Mouse (Mus musculus) forebrain, embryonic 11.5 days (tissue): ENCODE measurements around the gene Phf2. TPM values are rescaled to one million over a fixed set of nuclear protein-coding genes. Genes with fewer than 3 reads are reported as not detected.

Source experiments
- ATAC-seq: fragments of 200-750 bp; cut with Nextera tagmentation; replicated peaks from 2 replicates; pipeline ENCODE4 v1.8.0; 2017; ENCODE audit warnings: moderate TSS enrichment; ENCODE audit not compliant: low FRiP score
- DNase-seq: peaks from one replicate; pipeline ENCODE4 v3.0.0-alpha.2; 2017; ENCODE audit warnings: low spot score
- H3K27ac ChIP-seq: fragments of 300-500 bp; sonication (generic); 2 replicates; pipeline ENCODE4 v1.5.1; 2014; ENCODE audit warnings: low read depth, low read length
- H3K27me3 ChIP-seq: fragments of 300-500 bp; sonication (generic); 2 replicates; pipeline ENCODE4 v1.6.1; 2014; ENCODE audit warnings: mild to moderate bottlenecking, low read length, mixed read lengths; ENCODE audit not compliant: control insufficient read depth, insufficient read depth
- H3K36me3 ChIP-seq: fragments of 300-500 bp; sonication (generic); 2 replicates; pipeline ENCODE4 v1.6.1; 2014; ENCODE audit warnings: mild to moderate bottlenecking, low read length, moderate library complexity, mixed read lengths; ENCODE audit not compliant: control insufficient read depth, insufficient read depth
- H3K4me1 ChIP-seq: fragments of 300-500 bp; sonication (generic); replicated peaks from 2 replicates; pipeline ENCODE4 v1.6.1; 2014; ENCODE audit warnings: low read length, mixed read lengths; ENCODE audit not compliant: control insufficient read depth, insufficient read depth
- H3K4me2 ChIP-seq: fragments of 300-500 bp; sonication (generic); 2 replicates; pipeline ENCODE4 v1.6.1; 2014; ENCODE audit warnings: low read depth, mild to moderate bottlenecking, low read length, moderate library complexity, mixed read lengths; ENCODE audit not compliant: severe bottlenecking
- H3K4me3 ChIP-seq: fragments of 300-500 bp; sonication (generic); 2 replicates; pipeline ENCODE4 v1.5.1; 2014; ENCODE audit warnings: low read depth, low read length
- H3K9ac ChIP-seq: fragments of 300-500 bp; sonication (generic); 2 replicates; pipeline ENCODE4 v1.6.1; 2014; ENCODE audit warnings: low read length
- H3K9me3 ChIP-seq: fragments of 300-500 bp; sonication (generic); 2 replicates; pipeline ENCODE4 v1.6.1; 2016; ENCODE audit warnings: low read length, mixed read lengths; ENCODE audit not compliant: control insufficient read depth
- WGBS: fragments of 180-500 bp; shearing (Covaris S2); extraction: QIAGEN DNeasy Blood & Tissue Kit; methylation state at CpG from one replicate; pipeline ENCODE4 v1.1.7; 2014; 5-methylcytosine and 5-hydroxymethylcytosine counted together
- polyA plus RNA-seq: library from polyadenylated mRNA; unstranded; fragments of >200 nt; fragmentation: Nextera tagmentation; extraction: Ambion mirVana; gene quantifications from 2 replicates; pipeline ENCODE4 v1.2.1, GENCODE M21; 2014

Gene Phf2
- polyA plus RNA-seq, 1 experiment from 2014 or later, result 14.3 TPM

- Histone ChIP-seq H3K9me3 (no peaks in the 10 kb centered on the region), H3K27ac (no peak overlapping the region), H3K36me3 (no peaks in the 10 kb centered on the region), H3K4me2 (no peak overlapping the region), H3K4me1 (peaks cover 1% of the 10 kb centered on the region; the same call in 1 of the 2 replicates), H3K9ac (no peak overlapping the region), H3K4me3 (no peak overlapping the region), H3K27me3 (no peaks in the 10 kb centered on the region)
- ATAC-seq (no peak), DNase-seq (no peak)
- 75% methylated on average over 3 of the region's 3 CpGs for WGBS
Observed at GRCm38 (mm10) chr13:48852859-48853258, 18.1 kb downstream of the Phf2 start.

GRCm38 (mm10) chr13:48851719-48852118, 19.2 kb downstream of the Phf2 start:
- Histone ChIP-seq H3K9me3 (no peaks in the 10 kb centered on the region), H3K4me2 (no peak overlapping the region), H3K27me3 (no peaks in the 10 kb centered on the region), H3K4me1 (no peaks in the 10 kb centered on the region; the same call in 1 of the 2 replicates), H3K9ac (no peak overlapping the region), H3K27ac (no peak overlapping the region), H3K4me3 (no peak overlapping the region), H3K36me3 (no peaks in the 10 kb centered on the region)
- no peak for ATAC-seq
- WGBS, result 88% methylated on average over 5 of the region's 5 CpGs
- no peak for DNase-seq

DNA sequence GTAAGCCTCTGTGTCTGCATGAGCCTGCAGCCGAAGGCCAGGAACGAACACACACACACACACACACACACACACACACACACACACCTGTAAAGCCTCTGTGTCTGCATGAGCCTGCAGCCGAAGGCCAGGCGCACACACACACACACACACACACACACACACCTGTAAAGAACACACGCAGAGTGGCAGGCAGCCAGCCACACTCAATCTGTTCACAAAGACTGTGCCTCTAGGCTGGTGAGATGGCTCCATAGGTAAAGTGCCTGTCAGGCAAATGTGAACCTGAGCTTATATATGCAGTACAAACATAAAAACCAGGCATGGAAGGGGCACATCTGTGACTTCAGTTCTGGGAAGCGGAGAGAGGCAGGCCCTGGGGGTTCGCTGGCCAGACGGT, 20.1 kb downstream of the Phf2 start:
- H3K27me3 ChIP-seq, result no peaks in the 10 kb centered on the region
- no peak overlapping the region for H3K4me2 ChIP-seq
- no peak overlapping the region for H3K4me3 ChIP-seq
- no peak for ATAC-seq
- no peak overlapping the region for H3K9ac ChIP-seq
- DNase-seq, result no peak
- H3K4me1 ChIP-seq, result no peaks in the 10 kb centered on the region; the same call in 1 of the 2 replicates
- H3K9me3 ChIP-seq, result no peaks in the 10 kb centered on the region
- WGBS, result 88% methylated on average over 8 of the region's 8 CpGs
- no peak overlapping the region for H3K27ac ChIP-seq
- no peaks in the 10 kb centered on the region for H3K36me3 ChIP-seq

DNA sequence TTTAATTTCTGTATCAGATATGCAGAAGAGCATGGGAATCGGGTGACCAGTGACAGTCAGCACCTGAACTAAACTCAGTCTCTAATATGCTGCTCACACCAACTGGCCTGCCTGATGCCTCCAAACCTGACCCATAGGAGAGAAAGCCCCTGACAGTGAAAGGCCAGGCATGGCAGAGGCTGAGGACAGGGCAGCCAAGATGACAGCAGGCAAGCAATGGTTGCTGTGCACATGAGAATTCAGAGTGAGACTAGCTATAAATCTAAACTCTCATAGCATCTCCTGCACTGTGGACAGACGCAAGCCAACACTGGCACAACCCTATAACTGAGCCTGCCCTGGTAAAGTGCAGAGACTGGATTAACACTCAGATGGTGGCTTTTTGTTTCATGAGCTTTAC, 20.6 kb downstream of the Phf2 start:
- Histone ChIP-seq H3K27ac (no peak overlapping the region), H3K36me3 (no peaks in the 10 kb centered on the region), H3K4me2 (no peak overlapping the region), H3K27me3 (no peaks in the 10 kb centered on the region), H3K4me3 (no peak overlapping the region), H3K9me3 (no peaks in the 10 kb centered on the region), H3K9ac (no peak overlapping the region), H3K4me1 (no peaks in the 10 kb centered on the region; the same call in 1 of the 2 replicates)
- ATAC-seq, result no peak
- no peak for DNase-seq
- WGBS, result 93% methylated on average over 2 of the region's 2 CpGs

GRCm38 (mm10) chr13:48849155-48849554, 21.8 kb downstream of the Phf2 start:
- Histone ChIP-seq H3K36me3 (no peaks in the 10 kb centered on the region), H3K4me2 (no peak overlapping the region), H3K4me1 (no peaks in the 10 kb centered on the region; the same call in 1 of the 2 replicates), H3K27ac (no peak overlapping the region), H3K4me3 (no peak overlapping the region), H3K9me3 (no peaks in the 10 kb centered on the region), H3K27me3 (no peaks in the 10 kb centered on the region), H3K9ac (no peak overlapping the region; the same call in 1 of the 2 replicates)
- ATAC-seq, result no peak
- DNase-seq, result no peak
- WGBS, result 47% methylated on average over 3 of the region's 3 CpGs

DNA sequence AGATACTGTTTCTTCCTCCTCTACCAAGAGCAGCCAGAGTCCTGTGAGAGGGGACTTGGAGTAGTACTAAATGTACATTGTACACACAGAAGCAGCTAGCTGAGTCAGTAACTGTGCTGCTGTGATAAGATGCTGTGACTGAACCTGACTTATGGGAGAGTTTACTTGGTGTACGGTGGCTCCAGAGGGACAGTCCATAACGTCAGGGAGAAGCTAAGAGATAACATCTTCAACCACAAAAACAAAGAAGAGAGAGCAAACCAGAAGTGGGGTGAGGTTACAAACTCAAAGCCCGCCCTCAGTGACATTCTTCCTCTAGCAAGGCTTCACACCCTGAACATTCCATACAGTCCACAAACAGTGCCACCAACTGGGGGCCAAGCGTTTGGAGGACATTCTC, 25.6 kb downstream of the Phf2 start:
- WGBS, result 79% methylated on average over 4 of the region's 4 CpGs
- H3K4me3 ChIP-seq, result no peak overlapping the region
- H3K9me3 ChIP-seq, result no peaks in the 10 kb centered on the region
- no peak overlapping the region for H3K27ac ChIP-seq
- H3K36me3 ChIP-seq, result no peaks in the 10 kb centered on the region
- H3K27me3 ChIP-seq, result no peaks in the 10 kb centered on the region
- no peak overlapping the region for H3K4me2 ChIP-seq
- no peaks in the 10 kb centered on the region for H3K4me1 ChIP-seq
- DNase-seq (no peak), ATAC-seq (no peak)
- H3K9ac ChIP-seq, result no peak overlapping the region

DNA sequence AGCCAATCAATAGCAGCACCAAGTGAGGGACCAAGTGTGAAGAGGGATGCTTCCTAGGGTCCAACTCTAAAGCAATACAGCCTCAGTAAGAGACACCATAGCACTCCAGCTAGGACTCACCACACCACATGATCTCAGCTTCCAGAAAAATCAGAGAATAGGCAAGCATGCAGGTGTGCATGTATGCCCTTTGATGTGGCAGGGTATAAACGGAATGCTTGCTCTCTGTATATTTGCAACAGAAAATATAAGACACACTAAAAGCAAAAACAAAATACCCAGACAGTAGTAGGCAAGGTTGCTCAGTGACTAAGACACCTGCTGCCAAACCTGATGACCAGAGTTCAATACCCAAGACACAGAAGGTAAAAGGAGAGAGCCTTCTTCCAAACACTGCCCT, 27.4 kb downstream of the Phf2 start:
- DNase-seq (no peak), ATAC-seq (no peak)
- no peaks in the 10 kb centered on the region for H3K27me3 ChIP-seq

DNA sequence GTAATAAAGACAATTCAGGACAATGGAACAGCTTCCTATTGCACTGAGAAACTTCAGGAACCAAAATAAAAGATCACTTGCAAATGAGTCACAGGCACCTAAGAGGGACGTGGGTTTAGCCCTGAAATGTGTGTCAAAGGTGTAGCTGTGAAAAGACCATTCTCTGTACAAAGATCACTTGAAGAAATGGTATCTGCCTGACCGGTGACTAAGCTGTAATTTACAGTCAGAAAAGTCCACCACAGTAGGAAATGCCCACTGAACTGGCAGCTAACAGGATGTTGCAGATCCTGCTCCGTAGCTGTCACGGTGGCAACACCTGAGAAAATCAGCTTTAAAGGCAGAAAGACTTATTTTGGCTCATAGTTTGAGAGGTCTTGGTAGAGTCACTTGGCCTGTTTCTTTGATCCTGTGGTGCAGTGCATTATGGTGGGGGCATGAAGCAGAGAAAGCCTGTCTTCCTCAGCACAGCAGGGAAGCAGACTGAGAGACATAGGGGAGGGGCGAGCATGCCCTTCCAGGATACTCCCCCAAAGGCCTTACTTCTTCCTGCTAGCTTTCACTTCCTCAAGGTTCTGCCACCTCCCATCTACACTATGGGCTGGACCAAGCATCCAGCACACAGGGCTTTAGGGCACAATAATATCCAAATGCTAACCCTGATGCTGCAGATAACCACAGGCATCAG, 28.9 kb downstream of the Phf2 start:
- H3K4me1 ChIP-seq, result no peaks in the 10 kb centered on the region
- H3K27me3 ChIP-seq, result no peaks in the 10 kb centered on the region
- H3K9me3 ChIP-seq, result no peaks in the 10 kb centered on the region
- no peak overlapping the region for H3K9ac ChIP-seq
- no peak overlapping the region for H3K27ac ChIP-seq
- ATAC-seq (no peak), DNase-seq (no peak)
- 80% methylated on average over 5 of the region's 5 CpGs for WGBS
- H3K4me3 ChIP-seq, result no peak overlapping the region
- no peak overlapping the region for H3K4me2 ChIP-seq
- no peaks in the 10 kb centered on the region for H3K36me3 ChIP-seq

More for the DNA sequence above, 27.4 kb downstream of the Phf2 start:
- Histone ChIP-seq H3K4me3 (no peak overlapping the region), H3K36me3 (no peaks in the 10 kb centered on the region), H3K27ac (no peak overlapping the region), H3K9ac (no peak overlapping the region), H3K4me1 (no peaks in the 10 kb centered on the region), H3K4me2 (no peak overlapping the region), H3K9me3 (no peaks in the 10 kb centered on the region)
- 93% methylated on average over 1 of the region's 1 CpGs for WGBS

DNA sequence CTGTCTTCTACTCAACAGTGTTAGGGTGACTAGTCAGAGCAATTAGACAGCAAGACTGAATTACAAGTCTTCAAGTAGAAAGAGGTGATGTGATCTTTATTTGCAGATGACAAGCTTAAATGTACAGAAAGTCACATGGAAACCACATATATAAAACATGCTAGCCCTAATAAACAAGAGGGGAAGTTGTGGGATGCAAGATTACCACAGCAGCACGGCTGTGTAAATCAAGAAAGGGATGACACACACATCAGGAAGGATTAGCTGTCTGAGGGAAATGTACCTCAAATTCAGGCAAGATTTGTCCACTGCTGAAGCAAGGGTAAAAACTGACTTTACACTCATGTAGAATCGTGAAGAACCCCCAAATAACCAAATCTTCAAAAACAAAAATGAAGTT, 32.6 kb downstream of the Phf2 start:
- DNase-seq, result no peak
- no peak for ATAC-seq
- Histone ChIP-seq H3K4me2 (no peak overlapping the region), H3K27ac (no peak overlapping the region), H3K4me3 (no peak overlapping the region), H3K27me3 (no peaks in the 10 kb centered on the region), H3K9me3 (no peaks in the 10 kb centered on the region), H3K4me1 (no peaks in the 10 kb centered on the region), H3K9ac (no peak overlapping the region), H3K36me3 (no peaks in the 10 kb centered on the region; the same call in 1 of the 2 replicates)
- 90% methylated on average over 2 of the region's 2 CpGs for WGBS
